Mouse (Mus musculus) CD4-positive, CD25-positive, alpha-beta regulatory T cell, adult 4 months (primary cell): Measurements from ENCODE around the gene Rpl3. TPM values are rescaled to one million over a fixed set of nuclear protein-coding genes. Genes with fewer than 3 reads are reported as not detected.

ENCODE experiments used
- ATAC-seq: one replicate; pipeline ENCODE4 v1.8.0; 2017
- polyA plus RNA-seq, 2 experiments: library from polyadenylated mRNA; unstranded; fragments of 100-300 nt; shearing (Covaris generic); gene quantifications; one replicate each; pipeline ENCODE4 v1.2.1; 2017

Gene Rpl3
- polyA plus RNA-seq, 2 experiments from 2014 or later = 3,782 to 4,433 TPM

- no peak for ATAC-seq
Measured at GRCm38 (mm10) chr15:80030399-80030798, 61.3 kb downstream of the Rpl3 start.

- no peak for ATAC-seq
Measured at GRCm38 (mm10) chr15:80028862-80029261, 62.8 kb downstream of the Rpl3 start.

Other genes with a start within 250 kb of the Rpl3 start
- 100 to 1,000 TPM; 560 to 705 TPM for gene Apobec3, start 200.2 kb downstream of the Rpl3 start, polyA plus RNA-seq
- 10 to 100 TPM; 48.1 to 54.3 TPM for gene Cbx7, start 120.7 kb downstream of the Rpl3 start, polyA plus RNA-seq
- 1 to 10 TPM; 1.4 to 2.8 TPM for gene Pdgfb, start 76.9 kb downstream of the Rpl3 start, polyA plus RNA-seq
- gene Syngr1, start 534 bp downstream of the Rpl3 start, polyA plus RNA-seq = under 1 TPM; 0.86 to 0.94 TPM
- gene Tab1, start 41.3 kb upstream of the Rpl3 start, polyA plus RNA-seq = 10 to 100 TPM; 12.0 to 39.6 TPM
- gene Mgat3, start 81.9 kb upstream of the Rpl3 start, polyA plus RNA-seq = under 1 TPM in 1 of 2 experiments, not detected in 1; 0.13 TPM
- 10 to 100 TPM; 33.6 to 42.7 TPM for gene Mief1, start 142.2 kb upstream of the Rpl3 start, polyA plus RNA-seq
- gene AC140267.1, start 144.0 kb upstream of the Rpl3 start, polyA plus RNA-seq = 10 to 100 TPM in 1 of 2 experiments, not detected in 1; 14.2 TPM
- 10 to 100 TPM; 80.4 to 96.5 TPM for gene Atf4, start 163.3 kb upstream of the Rpl3 start, polyA plus RNA-seq
- 10 to 100 TPM; 18.3 to 21.5 TPM for gene Rps19bp1, start 172.4 kb upstream of the Rpl3 start, polyA plus RNA-seq
- gene Cacna1i, start 195.4 kb upstream of the Rpl3 start, polyA plus RNA-seq = not detected